Mouse (Mus musculus): ENCODE data around the gene Nol7. TPM values are rescaled to one million over a fixed set of nuclear protein-coding genes. Genes with fewer than 3 reads are reported as not detected.

Nol7 gene
- total RNA-seq (2021) = 10 to 100 TPM; 79.5 to 91.1 TPM

DNA sequence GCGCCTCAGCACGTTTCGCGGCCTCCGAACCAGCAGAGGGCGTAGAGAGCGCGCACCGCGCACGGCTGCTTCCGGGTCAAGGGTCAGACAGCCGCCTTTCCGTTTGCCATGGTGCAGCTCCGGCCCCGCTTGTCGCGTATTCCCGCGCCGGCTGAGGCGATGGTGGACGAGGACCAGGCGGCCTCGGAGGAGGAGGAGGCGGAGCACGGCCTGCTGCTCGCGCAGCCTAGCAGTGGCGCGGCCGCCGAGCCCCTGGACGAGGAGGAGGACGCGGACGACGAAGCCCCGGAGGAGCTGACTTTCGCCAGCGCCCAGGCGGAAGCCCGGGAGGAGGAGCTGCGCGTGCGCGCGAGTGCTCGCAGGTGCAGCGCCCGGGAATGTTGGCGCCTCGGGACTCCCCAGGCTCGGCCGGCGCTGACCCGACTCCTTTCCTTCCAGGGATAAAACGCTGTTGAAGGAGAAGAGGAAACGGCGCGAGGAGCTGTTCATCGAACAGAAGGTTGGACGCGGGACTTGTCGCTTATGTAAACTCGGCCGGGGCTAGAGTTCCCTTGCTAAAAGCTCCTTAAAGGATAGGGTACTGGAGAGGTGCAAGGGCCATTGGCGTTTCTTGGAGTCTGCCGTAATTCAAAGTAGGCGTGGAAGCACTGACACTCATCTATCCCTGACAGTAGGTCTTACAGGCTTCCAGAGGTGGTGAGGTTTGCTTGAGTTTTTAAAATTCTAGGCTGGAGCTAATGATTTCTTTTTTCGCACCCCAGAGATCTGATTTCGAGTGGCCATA is at the start of gene Nol7:
Gene Nol7, plus strand, starts transcription at position 94 of the 784 bp plus-strand sequence.
- DNase-seq (ENCODE audit: extremely low spot score in 1 of 2, low spot score in 1 of 2) = peak; percentile 96 to 99

DNA sequence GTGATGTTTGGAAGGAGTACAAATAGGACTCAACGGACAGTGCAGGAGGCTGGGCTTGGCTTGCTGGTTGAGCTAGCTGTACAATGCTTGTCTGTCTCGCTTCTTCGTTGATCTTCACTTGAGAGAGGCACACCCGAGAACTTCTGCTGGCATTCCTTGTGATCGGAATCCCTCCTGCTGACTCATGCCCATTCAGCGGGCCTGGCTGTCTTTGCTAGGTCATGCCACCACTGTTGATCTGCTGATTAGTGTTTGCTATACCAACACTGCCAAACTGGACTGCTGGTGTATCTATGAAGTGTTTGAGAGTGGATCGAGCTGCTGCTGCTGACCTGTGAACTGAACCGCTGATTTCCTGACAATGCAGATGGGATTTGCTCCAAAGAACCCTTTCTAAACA is 48.8 kb upstream of the Nol7 start:
- no peak for DNase-seq (ENCODE audit: extremely low spot score in 1 of 2, low spot score in 1 of 2)

DNA sequence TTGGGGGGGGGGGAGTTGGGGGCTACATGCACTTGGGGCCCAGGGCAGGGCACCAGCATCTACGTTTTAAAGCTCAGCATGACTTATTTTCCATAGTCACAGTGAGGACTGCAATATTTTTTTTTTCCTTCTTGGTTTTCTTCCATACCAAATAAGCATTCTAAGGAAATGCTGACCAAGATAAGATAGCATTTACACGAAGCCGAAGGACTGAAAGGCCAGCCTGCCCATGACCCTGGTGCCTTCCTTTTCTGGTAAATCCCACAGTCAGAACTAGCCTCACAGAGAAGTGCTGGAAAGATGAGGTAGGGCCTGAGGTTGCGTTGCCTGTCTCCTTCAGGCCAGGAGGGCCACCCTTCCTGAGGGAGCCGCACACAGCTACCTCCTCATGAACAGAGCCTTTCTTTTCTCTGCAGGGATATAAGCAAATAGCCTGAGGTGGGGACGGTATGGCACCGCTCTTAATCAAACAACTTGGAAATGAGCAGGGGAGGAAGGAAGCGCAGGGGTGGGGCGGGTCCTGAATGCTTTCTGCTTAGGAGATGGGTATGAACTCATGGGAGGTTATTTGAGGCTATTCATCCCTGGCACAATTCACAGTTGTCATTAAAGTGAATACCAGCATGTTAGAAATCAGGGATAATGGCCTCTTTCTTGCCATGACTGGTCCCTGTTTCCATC is 47.6 kb upstream of the Nol7 start:
- no peak for DNase-seq (ENCODE audit: extremely low spot score in 1 of 2, low spot score in 1 of 2)

GRCm38 (mm10) chr13:43353356-43353755 is 44.8 kb upstream of the Nol7 start:
- no peak for DNase-seq (ENCODE audit: extremely low spot score in 1 of 2, low spot score in 1 of 2)

DNA sequence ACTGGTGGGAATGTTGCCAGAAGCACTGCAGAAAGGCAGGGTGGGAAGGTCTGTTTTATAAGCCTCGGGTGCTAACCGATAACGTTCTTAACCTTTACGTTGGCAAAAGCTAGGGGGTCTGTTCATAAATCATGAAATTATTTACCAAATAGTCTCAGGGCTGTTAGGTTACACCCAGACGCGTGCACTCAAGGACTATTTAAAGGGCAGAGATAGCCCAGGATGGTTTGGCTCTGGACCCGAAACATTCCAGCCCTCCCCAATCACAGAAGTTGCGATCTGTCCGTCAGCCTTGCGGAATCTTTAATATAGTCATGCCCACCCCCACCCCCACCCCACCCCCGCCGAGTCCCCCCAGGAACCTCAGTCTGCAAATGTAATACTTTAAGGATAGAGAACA is 43.8 kb upstream of the Nol7 start:
- no peak for DNase-seq (ENCODE audit: extremely low spot score in 1 of 2, low spot score in 1 of 2)

GRCm38 (mm10) chr13:43356346-43357125 is 41.7 kb upstream of the Nol7 start:
- DNase-seq (ENCODE audit: extremely low spot score in 1 of 2, low spot score in 1 of 2) = no peak

GRCm38 (mm10) chr13:43360534-43360933 is 37.7 kb upstream of the Nol7 start:
- DNase-seq (ENCODE audit: extremely low spot score in 1 of 2, low spot score in 1 of 2) = no peak

DNA sequence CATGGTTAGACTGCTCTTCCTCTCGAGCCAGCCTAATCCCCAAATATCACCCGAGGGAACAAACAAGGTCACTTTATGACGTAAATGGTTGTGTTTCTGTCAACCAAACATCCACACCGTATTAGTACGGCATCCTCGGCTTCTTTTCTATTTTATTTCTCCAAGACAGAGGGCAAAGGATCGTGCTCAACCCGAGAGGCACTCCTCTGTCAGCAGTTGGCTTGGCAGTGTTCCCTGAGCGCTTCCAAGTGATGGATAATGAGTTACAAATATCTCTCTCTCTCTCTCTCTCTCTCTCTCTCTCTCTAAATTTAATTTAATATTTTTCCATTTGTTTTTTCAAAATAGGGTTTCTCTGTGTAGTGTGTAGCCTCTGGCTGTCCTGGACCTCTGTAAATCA is 35.8 kb upstream of the Nol7 start:
- DNase-seq (ENCODE audit: extremely low spot score in 1 of 2, low spot score in 1 of 2) = no peak

DNA sequence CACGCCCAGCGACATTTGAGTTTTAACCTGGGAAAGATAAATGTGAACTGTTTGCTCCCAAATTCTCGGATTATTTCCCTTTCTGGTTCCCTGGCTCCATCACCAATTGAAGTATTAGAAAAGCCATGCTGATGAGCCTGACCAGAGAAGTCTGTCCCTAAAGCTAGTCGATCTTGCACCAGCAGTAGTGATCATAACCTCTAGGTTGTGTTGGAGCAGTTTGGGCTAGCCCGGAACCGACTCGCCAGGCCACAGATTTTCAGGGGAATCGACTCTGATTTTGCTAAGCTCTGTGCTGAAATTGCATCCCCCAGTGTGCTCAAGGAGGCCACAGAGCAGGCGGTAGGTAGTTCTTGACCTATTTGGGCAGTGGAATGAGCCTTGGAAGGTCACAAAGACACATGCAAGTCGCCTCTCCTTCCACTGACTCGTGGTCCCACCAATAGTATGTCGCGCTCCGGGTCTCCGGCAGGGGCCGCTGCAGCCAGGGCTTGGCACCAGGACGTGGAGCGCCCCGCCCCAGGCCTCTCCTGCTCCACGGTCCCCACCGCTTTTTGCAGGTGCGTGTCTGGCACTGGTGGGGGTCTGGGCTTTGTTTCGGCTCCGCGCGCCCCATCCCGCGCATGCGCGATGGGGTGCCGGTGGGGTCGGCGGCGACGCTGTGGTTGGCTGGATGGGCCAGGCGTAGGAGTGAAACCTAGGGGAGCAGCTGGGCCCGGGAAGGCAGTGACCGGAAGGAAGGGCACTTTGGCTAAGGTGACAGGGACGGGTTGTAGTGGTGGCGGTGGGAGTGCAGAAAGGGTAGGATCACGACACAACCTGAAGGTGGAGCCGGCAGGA is 33.0 kb upstream of the Nol7 start, which contains the start of gene Sirt5:
Gene Sirt5, plus strand, starts transcription at position 512 of the 840 bp plus-strand sequence.
- DNase-seq (ENCODE audit: extremely low spot score in 1 of 2, low spot score in 1 of 2) = peak; percentile 82 to 83

- DNase-seq (ENCODE audit: extremely low spot score in 1 of 2, low spot score in 1 of 2) = no peak
Observed at GRCm38 (mm10) chr13:43365825-43366184, 32.4 kb upstream of the Nol7 start.

DNA sequence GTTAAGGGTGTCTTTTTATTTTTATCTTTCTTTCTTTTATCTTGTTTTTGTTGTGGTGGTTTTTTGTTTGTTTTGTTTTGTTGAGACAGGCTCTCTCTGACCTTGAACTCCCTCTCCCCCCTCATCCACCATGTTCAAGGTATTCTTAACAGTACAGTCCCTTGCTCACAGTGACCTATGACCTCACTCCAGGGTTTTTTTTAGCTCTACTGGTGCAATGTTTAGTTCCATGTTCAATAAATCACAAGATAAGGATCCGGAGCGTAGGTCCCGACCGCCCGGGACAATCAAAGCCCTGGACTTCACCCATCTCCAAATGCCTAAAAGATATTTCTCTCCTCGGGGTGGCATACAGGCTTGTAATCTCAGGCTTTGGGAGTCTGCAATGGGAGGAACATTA is 28.1 kb upstream of the Nol7 start:
- no peak for DNase-seq (ENCODE audit: extremely low spot score in 1 of 2, low spot score in 1 of 2)

- DNase-seq (ENCODE audit: extremely low spot score in 1 of 2, low spot score in 1 of 2) = no peak
Observed at GRCm38 (mm10) chr13:43372892-43373291, 25.3 kb upstream of the Nol7 start.

DNA sequence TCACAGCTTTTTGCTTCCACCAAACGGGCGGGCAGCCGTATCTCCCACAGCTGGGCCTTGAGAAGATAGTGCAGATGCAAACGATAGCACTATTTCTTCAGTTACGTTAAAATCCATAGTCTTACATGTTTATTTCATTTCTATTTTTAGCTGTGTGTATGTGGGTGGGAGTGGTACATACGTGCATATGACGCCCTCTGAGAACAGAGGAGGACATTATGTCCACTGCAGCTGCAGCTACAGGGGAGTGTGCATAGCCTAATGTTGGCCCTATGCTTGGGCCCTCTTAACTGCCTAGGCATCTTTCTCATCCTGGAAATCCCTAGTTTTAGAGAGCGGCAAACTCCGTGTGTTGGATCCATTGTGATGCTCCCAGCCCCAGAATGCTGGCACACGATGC is 24.0 kb upstream of the Nol7 start:
- DNase-seq (ENCODE audit: extremely low spot score in 1 of 2, low spot score in 1 of 2) = no peak

DNA sequence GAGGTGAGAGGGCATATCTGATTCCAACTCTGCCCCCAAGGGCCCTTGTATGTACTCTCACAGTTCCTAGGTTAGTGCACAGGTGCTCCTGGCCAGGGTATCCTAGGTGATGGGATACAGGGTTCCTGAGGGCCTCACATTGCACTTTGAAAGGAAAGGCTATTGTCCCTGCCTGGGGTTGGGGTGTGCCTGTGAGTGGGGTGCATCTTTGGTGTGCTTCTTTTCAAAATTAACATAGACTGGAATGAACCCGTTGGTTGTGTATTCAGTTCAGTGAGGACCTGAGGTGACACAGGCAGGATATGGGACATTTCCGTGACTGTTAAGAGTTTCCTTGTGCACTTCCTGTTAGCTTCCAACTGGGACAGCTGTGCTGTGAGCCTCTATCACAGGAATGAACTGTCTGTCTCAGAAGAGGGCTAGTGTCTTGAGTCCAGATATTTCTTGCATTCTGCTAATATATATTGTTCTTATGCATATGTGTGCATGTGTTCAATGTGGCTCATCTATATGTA is 23.2 kb upstream of the Nol7 start:
- no peak for DNase-seq (ENCODE audit: extremely low spot score in 1 of 2, low spot score in 1 of 2)

GRCm38 (mm10) chr13:43379989-43380388 is 18.2 kb upstream of the Nol7 start:
- DNase-seq (ENCODE audit: extremely low spot score in 1 of 2, low spot score in 1 of 2) = no peak

DNA sequence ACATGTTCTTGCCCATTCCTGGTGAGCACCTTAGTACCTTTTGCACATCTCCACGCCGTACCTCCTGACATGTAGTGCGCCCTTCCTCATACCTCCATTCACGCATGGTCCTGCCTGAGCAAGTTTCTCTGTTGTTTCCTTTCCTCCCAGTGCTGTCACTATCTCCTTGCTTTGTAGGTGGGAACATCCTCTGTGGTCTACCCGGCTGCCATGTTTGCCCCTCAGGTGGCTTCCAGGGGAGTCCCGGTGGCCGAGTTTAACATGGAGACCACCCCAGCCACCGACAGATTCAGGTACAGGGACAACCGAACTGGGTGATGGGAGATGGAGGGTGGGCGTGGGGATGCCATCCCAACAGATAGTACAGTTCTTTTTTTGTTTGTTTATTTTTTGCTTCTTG is 12.9 kb upstream of the Nol7 start:
- no peak for DNase-seq (ENCODE audit: extremely low spot score in 1 of 2, low spot score in 1 of 2)

- no peak for DNase-seq (ENCODE audit: extremely low spot score in 1 of 2, low spot score in 1 of 2)
Observed at GRCm38 (mm10) chr13:43397700-43398296, 392 bp upstream of the Nol7 start.

DNA sequence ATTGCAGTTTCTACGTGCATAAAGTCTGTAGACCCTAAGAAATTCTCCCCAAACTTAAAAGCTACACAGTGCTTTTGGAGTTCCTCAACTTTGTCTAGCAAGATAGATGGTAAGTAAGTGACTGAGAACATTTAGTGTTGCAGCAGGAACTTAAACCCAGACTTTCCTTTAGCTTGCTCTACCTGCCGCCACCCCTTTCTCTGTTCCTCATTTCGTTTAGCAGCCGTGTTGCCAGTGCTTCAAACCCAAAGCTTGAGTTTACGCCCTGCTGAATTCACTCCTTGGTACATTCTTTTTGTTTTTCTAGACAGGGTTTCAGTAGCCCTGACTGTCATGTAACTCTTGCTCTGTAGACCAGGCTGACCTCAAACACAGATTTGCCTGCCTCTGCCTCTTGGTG is 1.4 kb downstream of the Nol7 start:
- DNase-seq (ENCODE audit: extremely low spot score in 1 of 2, low spot score in 1 of 2) = no peak

DNA sequence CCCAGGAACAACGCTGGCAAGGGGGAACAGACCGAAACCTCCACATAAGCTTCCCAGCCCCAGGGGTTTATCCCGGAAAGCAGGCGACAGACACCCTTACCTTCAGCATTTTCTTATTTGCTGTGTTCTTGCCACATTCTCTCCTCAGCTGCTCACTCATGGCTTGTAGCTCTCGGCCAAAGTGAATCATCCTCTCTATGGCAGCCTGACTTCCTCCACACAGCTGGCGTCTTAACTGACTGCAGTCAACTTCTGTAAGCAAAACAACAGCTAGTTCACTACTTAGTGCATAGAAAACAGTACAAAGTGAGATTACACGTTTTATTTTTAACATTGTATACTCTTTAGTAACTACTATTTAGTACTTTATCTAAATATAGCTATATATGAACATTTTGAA is 14.1 kb downstream of the Nol7 start:
- DNase-seq (ENCODE audit: extremely low spot score in 1 of 2, low spot score in 1 of 2) = no peak

DNA sequence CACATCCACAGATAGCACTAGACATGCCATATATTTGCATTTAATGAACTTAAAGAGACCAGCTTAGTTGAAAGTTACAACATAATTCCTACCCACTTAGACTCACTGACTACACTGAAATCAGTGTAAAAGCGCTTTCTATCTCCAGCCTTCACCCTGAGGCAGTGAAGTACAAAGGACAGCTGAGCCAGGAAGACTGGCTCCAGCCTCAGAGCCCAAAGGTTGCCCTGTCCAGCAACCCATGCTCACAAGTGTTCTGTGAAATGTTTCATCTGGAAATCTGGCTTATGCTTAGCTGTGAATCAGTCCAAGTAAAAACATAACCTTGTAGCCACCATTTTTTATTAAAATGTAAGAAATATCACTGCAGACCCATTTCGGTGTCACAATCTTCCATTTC is 15.4 kb downstream of the Nol7 start:
- DNase-seq (ENCODE audit: extremely low spot score in 1 of 2, low spot score in 1 of 2) = no peak
